Mouse (Mus musculus) lung, postnatal 0 days (tissue): Measurements from ENCODE around the gene Otud7b.

ENCODE experiments used
- CTCF ChIP-seq: IDR thresholded peaks from 2 replicates; pipeline ENCODE4 v1.5.1; 2016; ENCODE audit warnings: antibody characterized with exemption, mild to moderate bottlenecking
- EP300 ChIP-seq: IDR thresholded peaks from 2 replicates; pipeline ENCODE4 v1.6.1; 2016; ENCODE audit warnings: antibody characterized with exemption, mild to moderate bottlenecking, control low read depth

DNA sequence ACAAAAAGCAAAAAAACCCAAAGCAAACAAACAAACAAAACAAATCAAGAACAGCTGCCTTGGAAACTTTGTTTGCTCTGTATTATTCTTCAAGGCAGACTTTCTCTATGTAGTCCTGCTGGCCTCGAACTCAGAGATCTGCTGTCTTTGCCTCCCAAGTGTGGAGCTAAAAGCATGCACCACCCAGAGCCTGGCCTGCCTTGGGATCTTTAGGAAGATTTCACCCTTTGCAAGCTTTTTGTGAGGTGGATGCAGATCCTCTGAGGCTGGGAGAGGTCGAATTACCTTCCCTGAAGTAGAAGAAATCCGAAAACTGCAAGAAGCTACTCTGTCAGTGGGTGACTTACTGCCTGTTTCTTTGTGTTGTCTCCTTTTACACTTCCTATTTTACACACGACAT lies 39.2 kb upstream of the Otud7b start:
- TF ChIP-seq CTCF (no peak), EP300 (no peak)
